ENCODE assay signal across 10 mouse cellular contexts in genomic region chrX:100728947-100729346, GRCm38 (mm10). TPM values are rescaled to one million over a fixed set of nuclear protein-coding genes. Genes with fewer than 3 reads are reported as not detected.
A peak's percentile ranks its signal among the peaks of the same experiment; 100 is the strongest.
DNase-seq lines count a peak whose midpoint lies in the region; ATAC-seq lines count a peak whose summit lies in the region.
"Had no signal": no experiment of that assay in that cellular context is flagged by ENCODE, and none has a peak within 500 bp of the region (broad histone marks: within the 10 kb centered on the region; RNA-seq: fewer than 3 reads in every experiment).

No protein-coding gene starts in this region.

- WGBS in neural tube, embryonic 11.5 days: 60% methylated on average over 1 of the region's 1 CpGs
- WGBS in hindbrain, embryonic 13.5 days: 13% methylated on average over 1 of the region's 1 CpGs
- 14% methylated on average over 1 of the region's 1 CpGs for WGBS in neural tube, embryonic 14.5 days

- DNase-seq in embryo, embryonic 10.5 days (ENCODE audit: low spot score): peak; percentile 13
- no peak for DNase-seq in embryo, embryonic 10 days (ENCODE audit: low spot score)
- peak; percentile 66 for DNase-seq in neural tube, embryonic 11.5 days (ENCODE audit: low spot score)
- DNase-seq in neural tube, embryonic 10.5 days (ENCODE audit: extremely low spot score, low spot score): no peak
- no peak for DNase-seq in thymus, postnatal 25 days
- DNase-seq in urinary bladder, postnatal 10 days (ENCODE audit: low spot score): no peak

- H3K27me3 ChIP-seq in neural tube, embryonic 11.5 days (ENCODE audit: control insufficient read depth, insufficient read depth, low read length): no peaks in the 10 kb centered on the region
- H3K27me3 ChIP-seq in hindbrain, embryonic 13.5 days: 0 out of 2 replicates have a peak, but pooled peaks cover 3% of the 10 kb centered on the region
- no peaks in the 10 kb centered on the region for H3K27me3 ChIP-seq in neural tube, embryonic 14.5 days (ENCODE audit: control insufficient read depth, insufficient read depth, low read length)
- H3K27me3 ChIP-seq: CH12.LX had no signal

- no peak overlapping the region for H3K9ac ChIP-seq in neural tube, embryonic 11.5 days (ENCODE audit: low read length)
- H3K9ac ChIP-seq in hindbrain, embryonic 13.5 days: no peak overlapping the region
- H3K9ac ChIP-seq in neural tube, embryonic 14.5 days (replicated peaks; ENCODE audit: low read depth, low read length): no peak overlapping the region
- H3K9ac ChIP-seq: liver, embryonic 14.5 days had no signal

- no peak overlapping the region for H3K4me3 ChIP-seq in neural tube, embryonic 11.5 days (ENCODE audit: low read depth, low read length)
- H3K4me3 ChIP-seq in hindbrain, embryonic 13.5 days: no peak overlapping the region
- H3K4me3 ChIP-seq in neural tube, embryonic 14.5 days (ENCODE audit: low read depth, low read length): no peak overlapping the region

- no peaks in the 10 kb centered on the region for H3K4me1 ChIP-seq in neural tube, embryonic 11.5 days (ENCODE audit: control insufficient read depth, insufficient read depth, low read length)
- H3K4me1 ChIP-seq in hindbrain, embryonic 13.5 days (replicated peaks): peaks cover 27% of the 10 kb centered on the region
- H3K4me1 ChIP-seq in neural tube, embryonic 14.5 days (ENCODE audit: control insufficient read depth, insufficient read depth, low read length): no peaks in the 10 kb centered on the region

- no peaks in the 10 kb centered on the region; the same call in 1 of the 2 replicates for H3K36me3 ChIP-seq in neural tube, embryonic 11.5 days (ENCODE audit: control insufficient read depth, insufficient read depth, low read length)
- no peaks in the 10 kb centered on the region for H3K36me3 ChIP-seq in hindbrain, embryonic 13.5 days
- no peaks in the 10 kb centered on the region for H3K36me3 ChIP-seq in neural tube, embryonic 14.5 days (ENCODE audit: control insufficient read depth, insufficient read depth, low read length)

- peak; percentile 69 for ATAC-seq in neural tube, embryonic 11.5 days (ENCODE audit: insufficient read depth, low FRiP score, low TSS enrichment)
- peak; percentile 73 for ATAC-seq in hindbrain, embryonic 13.5 days (ENCODE audit: low FRiP score)
- ATAC-seq in neural tube, embryonic 14.5 days (ENCODE audit: low read depth): peak; percentile 70

- H3K4me2 ChIP-seq in neural tube, embryonic 11.5 days (ENCODE audit: low read depth): no peak overlapping the region
- H3K4me2 ChIP-seq in hindbrain, embryonic 13.5 days: no peak overlapping the region
- no peak overlapping the region for H3K4me2 ChIP-seq in neural tube, embryonic 14.5 days (ENCODE audit: low read depth, low read length)

- H3K27ac ChIP-seq in neural tube, embryonic 11.5 days (ENCODE audit: low read depth, low read length): no peak overlapping the region
- peak overlapping the region; percentile 76 for H3K27ac ChIP-seq in hindbrain, embryonic 13.5 days
- H3K27ac ChIP-seq in neural tube, embryonic 14.5 days (ENCODE audit: low read depth, low read length): 0 out of 2 replicates have a peak overlapping the region, but pooled peaks have one; percentile 39
- H3K27ac ChIP-seq: liver, embryonic 14.5 days had no signal

- no peaks in the 10 kb centered on the region for H3K9me3 ChIP-seq in neural tube, embryonic 11.5 days (ENCODE audit: control insufficient read depth, low read length)
- no peaks in the 10 kb centered on the region for H3K9me3 ChIP-seq in hindbrain, embryonic 13.5 days
- H3K9me3 ChIP-seq in neural tube, embryonic 14.5 days (ENCODE audit: control insufficient read depth, low read length): no peaks in the 10 kb centered on the region

RNA-seq across cellular contexts. Expression of gene Gdpd2, which starts 0.7 kb away (rescaled TPM):
- polyA plus RNA-seq in neural tube, embryonic 11.5 days (2014; fragmentation: Nextera tagmentation; extraction: Ambion mirVana): 7.0 and 8.0 TPM in 2 replicates
- 31.3 and 32.8 TPM in 2 replicates for polyA plus RNA-seq in hindbrain, embryonic 13.5 days (2015; fragmentation: Nextera tagmentation; extraction: Ambion mirVana)
- 40.8 and 43.5 TPM in 2 replicates for polyA plus RNA-seq in neural tube, embryonic 14.5 days (2014; fragmentation: Nextera tagmentation; extraction: Ambion mirVana)

RNA-seq across cellular contexts. Expression of gene Dlg3, which starts 38.6 kb away (rescaled TPM):
- polyA plus RNA-seq in neural tube, embryonic 11.5 days (2014; fragmentation: Nextera tagmentation; extraction: Ambion mirVana): 4.8 and 5.1 TPM in 2 replicates
- polyA plus RNA-seq in hindbrain, embryonic 13.5 days (2015; fragmentation: Nextera tagmentation; extraction: Ambion mirVana): 8.6 and 9.6 TPM in 2 replicates
- 11.9 and 12.9 TPM in 2 replicates for polyA plus RNA-seq in neural tube, embryonic 14.5 days (2014; fragmentation: Nextera tagmentation; extraction: Ambion mirVana)

Comparison
In these comparisons a context has a peak if more than half of its experiments do, and no peak if none do; other contexts are left out.
1. DNase-seq: peak in embryo, embryonic 10.5 days (single experiment) and neural tube, embryonic 11.5 days (single experiment); none in embryo, embryonic 10 days (single experiment), neural tube, embryonic 10.5 days (single experiment), thymus, postnatal 25 days (single experiment) and urinary bladder, postnatal 10 days (single experiment).
2. Peak in every context shown above with its lines, with median percentiles within 50 percentile points of each other: ATAC-seq.